Mouse (Mus musculus) MEL-GATA-1-ER (cell line): ENCODE results near the gene Pde4b.

Experiments
- DNase-seq: peaks from one replicate; pipeline ENCODE4 v3.0.0-alpha.2; 2012; ENCODE audit warnings: low read depth; ENCODE audit errors: extremely low read depth

Gene Pde4b

DNA sequence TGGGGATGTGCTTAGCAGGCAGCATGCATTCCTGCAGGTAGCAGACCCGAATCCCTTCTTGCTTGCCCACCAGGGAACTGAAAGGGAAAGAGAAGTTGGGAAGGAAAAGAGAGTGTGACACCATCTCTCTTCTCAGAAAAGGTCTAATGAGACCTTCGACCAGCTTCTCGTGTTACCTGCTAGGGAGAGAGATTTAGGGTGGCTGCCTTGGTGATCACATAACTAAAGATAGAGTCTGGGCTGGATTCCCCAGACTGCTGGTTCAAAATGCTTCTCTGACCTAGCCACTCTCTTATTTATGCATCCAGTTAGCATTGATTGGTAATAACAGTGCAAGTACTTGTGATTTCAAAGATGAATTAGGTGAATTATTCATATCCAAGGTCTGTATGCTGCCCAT, 448.5 kb downstream of the Pde4b start:
- no peak for DNase-seq

DNA sequence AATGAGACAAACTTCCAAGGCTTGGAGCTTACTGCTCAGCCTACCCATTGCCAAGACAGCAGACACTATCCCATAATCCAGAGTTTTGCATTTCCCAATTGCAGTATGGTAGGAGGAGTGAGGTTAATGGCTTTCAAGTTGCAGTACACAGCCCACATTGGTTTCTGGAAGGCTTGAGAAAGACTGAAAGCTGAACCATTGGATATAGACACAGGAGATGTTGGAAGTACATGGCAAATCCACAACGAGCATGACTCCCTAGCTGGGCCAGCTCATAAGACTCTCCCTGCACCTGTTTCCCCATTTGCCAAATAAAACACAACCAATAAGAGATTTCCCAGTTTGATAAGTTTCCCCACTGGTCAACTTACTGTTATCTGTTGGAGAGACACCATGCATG, 450.9 kb downstream of the Pde4b start:
- DNase-seq, result no peak

DNA sequence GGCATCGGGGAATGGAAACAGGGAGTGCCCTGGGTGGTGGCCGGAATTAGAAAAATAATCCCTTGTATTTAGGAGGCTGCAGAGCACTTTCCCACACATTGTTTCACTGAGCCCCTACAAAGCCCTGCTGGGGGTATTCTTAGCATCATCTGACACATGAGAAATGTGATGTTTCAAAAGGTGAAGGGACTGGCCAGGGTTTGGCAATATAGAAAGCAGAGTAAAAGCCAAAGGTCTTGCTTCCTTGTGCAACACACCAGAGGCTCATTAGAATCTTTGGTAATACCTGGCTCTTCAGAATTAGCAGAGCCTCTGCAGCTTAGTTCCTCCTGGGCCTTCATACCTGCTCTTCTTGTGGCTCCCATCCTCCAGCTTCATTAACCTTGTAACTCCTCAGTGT, 451.4 kb downstream of the Pde4b start:
- no peak for DNase-seq

DNA sequence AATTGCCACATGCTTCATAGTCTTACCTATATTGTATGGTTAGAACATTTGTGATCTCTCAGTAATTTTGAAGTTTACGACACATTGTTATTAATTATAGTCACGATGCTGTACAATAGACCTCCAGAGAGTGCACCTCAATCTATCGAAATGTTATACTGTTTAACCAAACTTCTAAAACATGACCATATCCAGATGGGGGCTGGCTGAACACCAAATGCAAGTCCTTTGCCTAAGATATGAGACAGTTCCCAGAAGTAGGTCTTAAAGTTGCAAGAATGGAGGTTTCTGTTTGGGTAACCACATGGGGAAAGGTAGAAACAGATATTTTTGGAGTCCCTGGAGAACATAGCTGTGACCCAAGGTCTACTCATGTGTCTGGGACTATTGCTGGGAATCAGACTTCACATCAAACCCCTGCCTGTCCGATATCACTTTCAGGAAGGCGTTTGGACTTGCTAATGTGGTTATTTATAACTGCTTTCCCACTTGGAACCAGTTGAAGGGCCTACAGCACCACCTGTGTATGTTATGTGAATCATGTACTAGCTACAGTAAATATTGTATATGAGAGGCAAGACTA, 452.3 kb downstream of the Pde4b start:
- no peak for DNase-seq

DNA sequence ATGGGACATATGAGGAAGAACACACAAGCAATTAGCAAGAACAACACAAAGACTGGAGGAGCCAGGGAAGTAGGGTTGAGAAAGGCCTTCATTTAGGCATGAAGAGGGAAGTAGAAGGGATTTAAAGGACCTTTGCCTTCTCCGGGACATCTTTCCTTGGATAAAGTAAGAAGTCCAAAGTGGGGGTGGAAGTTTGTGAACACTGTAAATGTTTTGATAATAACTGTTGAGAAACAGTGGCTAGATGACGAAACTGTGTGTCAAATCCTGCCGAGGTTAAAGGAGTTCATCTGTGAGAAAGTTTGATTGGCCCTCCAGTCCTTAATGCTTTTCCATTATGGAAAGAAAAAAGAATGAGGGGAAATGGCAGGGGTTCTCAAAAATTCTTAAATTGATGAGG, 455.6 kb downstream of the Pde4b start:
- DNase-seq, result no peak

DNA sequence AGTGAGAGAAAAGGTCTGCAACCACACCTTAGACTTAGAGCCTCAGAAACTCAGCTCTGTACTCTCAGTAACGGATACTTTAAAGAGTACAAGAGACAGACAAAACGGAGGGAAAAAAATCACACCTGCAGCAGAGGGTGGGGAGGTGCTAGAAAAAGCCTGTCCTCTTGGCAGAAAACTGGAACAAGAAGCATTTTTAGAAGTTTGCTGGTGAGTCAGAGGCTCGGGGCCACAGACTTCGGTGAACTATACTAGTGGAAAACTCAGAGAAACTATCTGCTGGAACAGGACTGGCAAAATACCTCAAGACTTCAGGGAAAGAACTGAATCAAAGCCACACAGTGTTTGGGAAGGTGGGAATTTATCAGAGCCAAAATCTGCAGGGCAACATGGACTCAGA, 457.9 kb downstream of the Pde4b start:
- no peak for DNase-seq

DNA sequence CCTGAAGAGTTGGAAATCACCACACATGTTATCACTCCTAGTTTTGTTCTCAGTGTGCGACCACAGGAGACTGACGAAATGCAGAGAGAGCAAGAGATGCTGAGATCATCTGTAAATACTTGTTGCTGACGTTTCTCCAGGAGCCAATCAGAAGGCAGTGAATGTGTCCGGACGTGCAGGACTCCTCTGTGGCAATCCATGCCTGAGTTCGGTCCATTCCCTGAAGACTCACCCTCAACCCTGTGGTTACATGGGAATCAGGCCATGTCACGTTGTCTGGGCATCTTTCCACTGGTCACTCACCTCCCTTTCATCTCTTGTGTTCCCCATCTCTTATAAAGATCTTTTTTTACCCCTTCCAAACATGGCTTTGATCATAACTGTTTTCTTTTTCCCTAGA, 468.2 kb downstream of the Pde4b start:
- DNase-seq, result no peak

DNA sequence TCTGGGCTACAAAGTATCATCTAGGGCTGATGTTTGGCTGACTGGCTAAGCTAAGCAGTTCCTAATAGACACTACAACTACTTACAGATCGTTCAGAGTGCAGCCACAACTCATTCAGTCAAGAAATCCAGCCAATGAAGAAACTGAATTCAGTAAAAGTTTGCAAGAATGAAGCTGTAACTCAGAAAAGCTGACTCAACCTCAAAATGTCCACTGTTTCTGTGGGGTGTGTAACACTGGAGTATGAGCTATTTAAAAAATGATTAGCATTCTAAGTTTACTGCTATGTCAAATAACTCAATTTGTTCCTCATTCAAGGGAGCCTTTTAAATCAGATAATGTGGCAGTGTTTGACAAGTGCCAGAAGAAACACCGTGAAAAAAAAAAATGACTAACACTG, 469.7 kb downstream of the Pde4b start:
- DNase-seq, result no peak

DNA sequence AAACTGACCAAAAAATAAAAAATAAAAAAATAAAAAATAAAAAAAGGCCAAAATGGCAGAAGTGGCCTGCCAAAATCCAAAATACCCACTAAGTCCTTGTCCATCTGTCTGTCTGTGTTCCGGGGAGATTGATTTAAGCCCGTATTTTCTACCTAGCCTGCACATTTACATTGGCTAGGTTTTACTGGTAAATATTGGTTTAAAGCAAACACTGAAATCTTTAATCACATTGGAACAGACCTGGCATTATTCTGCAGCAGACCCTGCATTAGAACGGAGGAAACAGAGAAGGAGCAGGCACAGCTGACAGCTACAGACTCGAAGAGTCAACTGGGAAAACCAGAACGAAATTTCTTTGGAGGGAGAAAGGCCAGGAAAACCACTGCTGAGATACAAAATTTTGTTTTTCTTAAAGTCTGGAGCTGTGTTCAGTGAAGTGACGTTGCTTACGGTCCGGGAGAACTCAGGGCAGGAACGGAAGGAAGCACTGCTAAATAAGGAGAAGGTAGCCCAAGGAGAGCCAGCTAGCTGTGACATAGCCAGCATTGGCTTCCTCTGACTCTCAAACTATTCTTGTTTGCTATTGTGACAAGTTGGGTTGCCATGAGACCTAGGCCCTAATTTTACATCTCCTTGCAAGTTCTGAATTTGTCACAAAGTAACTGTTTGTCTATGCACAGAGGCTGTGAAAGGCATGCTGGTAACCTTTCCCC, 470.3 kb downstream of the Pde4b start:
- no peak for DNase-seq

DNA sequence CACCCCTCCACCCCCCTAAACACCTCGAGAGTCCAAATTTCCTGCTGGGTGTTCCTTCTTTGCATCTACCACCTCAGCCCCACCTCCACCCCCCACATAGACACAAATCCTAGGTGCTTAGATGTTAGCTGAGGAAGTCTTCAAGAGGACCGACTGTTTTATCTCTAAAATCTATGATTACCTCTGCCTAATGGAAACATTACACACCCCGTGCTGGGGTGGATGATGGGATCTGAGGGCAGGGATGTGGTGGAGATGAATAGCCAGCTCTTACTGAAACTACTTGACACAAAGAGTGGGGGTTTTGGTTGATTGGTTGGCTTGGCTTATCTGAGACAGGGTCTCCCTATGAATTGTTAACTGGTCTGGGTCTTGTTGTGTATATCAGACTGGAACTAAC, 471.0 kb downstream of the Pde4b start:
- DNase-seq, result no peak

DNA sequence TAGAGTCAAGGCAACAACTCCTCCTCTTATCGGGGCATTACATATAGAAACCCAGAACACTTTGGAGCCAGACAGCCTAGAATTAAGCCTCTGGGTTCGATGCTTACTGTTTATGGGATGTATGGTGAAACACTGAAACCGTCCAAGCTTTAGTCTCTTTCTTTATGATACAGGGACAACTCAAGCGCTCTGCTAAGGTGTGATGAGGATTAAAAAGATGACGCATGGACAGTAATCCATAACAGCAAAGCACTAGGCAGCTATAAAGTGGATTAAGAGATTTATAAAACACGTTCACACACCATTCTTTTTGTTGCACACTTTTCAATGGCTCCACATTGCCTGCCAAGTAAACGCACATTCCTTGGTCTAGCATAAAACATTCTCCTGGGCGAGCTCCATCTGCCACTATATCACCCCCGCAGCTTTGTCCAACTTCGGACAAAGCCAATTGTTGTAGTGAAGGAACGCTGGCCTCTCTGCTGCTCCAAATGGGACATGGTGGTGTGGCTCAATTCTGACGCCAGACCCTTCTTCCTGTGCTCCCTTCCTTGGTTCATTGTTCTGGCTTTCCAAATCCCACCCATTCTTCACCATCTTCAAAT, 473.4 kb downstream of the Pde4b start:
- DNase-seq, result no peak

DNA sequence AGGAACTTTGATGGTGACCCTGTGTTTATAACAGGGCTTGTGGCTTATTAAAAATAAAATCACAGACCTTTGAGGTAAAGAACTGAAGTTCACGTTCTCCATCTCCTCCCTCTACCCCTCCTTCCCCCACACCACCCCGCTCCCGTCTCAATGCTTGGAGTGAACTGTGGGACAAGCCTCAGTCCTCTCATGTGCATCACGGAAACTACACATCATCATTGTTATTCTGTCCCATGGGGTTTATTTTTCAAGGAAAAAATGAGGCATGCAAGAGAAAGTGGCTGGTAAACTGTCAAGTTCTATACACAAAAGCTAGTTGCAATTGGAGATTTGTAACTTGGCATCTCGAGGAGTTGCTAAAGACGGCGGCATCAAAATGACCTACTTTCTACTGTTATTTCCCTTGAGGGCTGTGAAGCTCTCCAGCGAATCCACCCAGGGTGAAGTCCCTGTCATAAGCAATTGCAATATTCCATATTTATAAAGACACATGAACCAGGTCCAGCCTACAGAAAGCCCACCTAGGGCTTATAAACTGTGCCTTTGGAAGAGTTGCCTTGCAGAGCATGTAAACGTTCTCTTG, 476.0 kb downstream of the Pde4b start:
- DNase-seq, result no peak

DNA sequence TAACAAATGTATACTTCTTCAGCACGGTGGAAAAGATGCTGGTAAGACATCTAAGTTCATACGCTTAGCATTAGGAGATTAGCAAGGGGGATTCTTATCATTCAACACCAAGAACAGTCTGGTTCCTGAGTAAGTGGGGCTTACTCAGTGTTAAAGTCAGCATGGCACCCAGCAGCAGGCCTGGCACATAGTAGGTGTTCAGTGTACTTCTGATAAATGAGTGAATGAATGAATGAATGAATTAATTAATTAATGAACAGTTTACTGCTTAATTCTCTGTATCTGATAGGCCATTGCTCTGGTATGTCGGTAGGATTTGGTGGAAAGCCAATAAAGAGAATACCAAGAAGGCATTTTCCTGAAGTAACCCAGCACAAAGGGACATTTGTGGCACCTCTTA, 476.9 kb downstream of the Pde4b start:
- no peak for DNase-seq

DNA sequence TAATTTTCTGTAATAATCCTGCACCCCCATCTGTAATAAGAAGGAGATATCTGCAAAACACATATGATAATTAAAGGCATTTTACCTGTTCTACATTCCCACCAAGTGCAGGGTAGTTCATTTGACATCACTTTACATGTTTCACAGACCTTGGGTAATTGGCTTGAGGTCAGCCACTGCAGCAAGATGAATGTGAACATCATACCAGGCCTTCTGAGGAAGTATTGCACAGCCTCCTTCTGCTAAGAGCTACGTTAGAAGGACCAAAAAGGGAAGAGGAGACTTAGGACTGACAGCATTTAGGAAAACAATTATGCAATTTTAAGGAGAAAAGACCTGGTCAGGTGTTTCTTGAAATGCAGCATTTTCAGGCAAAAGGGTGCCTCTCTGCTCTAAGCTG, 479.1 kb downstream of the Pde4b start:
- no peak for DNase-seq

DNA sequence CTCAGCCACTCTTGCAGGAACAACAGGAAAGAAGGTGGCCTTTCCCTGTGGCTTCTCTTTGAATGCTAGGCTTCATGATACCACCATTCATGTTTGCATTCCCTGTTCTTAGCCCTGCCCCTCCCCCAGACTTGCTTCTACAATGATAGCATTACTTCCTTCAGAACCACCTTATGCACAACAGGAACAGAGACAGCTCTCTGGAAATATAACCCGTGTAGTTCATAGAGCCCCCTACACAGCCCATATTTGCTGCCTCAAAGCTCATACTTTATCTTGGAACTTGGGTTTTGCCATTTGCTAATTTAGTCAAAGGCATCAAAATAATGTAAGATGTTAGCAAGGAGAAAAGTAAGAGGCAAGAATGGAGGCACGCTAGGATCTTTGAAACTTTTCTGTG, 479.8 kb downstream of the Pde4b start:
- DNase-seq, result no peak

DNA sequence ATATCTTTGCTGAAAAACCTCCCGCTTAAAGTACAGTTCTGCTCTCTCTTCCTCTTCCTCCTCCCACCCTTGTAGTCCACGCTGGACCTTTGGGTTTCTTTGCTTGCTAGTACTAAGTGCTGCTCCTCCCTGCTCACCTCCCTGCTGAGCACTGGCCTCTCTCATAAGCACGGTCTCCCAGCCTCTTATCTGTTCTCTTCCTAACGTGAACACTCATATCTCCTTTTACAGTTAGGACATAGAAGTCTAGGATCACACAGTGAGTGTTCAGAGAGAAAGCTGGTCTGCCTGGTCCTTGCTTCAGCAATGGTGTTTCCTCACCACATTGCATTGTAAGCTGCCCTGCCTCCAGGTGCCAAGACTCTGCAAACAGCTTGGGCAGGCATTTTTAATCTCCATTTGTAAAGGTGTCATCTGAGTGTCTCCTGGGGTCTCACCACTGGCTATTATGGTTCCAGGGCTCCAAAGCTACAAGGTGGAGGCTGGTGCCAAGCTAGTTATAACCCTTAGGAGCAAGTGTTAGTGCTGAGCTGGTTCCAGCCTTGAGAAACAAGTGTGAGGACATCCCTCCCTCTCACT, 480.4 kb downstream of the Pde4b start:
- DNase-seq, result no peak

DNA sequence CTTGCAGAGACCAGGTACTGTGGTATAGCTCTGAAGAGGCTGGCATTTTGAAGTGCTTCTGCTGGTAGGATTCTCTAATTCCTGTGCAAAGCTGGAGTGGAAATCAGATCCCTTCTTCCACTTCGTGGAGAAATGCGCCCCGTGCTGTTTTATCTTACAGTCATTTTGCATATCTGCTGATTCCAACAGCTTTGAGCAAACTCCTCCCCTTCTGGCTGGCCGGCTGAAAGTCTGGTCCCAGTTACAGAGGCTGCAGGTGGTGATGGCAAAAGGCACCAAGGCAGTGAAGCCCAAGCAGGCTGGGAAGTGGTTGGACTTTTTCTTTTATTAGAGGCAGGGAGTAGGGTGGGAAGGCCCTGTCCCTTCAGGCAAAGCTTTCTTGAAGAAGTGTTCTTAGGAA, 481.2 kb downstream of the Pde4b start:
- DNase-seq, result no peak

DNA sequence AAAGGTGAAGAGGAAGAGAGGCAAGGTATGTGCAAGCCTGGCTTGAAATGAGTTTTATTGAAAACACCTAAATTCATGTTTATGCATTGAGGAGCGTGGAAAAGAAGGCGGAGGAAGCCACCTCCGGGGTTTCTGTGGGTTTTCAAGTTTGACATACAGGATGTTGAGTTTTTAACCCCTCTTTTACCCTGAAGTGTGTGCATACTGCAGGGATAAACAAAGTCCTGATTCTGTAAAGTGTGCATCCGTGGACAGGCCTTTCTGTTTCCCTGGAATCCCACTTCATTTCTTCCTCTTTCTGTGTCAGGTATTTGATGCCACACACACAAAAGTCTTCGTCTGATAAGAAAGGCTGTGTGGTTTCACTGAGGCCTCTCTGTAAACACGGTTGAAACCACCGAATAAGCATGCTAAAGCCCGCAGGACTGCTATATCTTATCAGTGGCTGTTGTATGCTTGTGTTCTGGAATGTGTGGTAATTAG, 481.8 kb downstream of the Pde4b start:
- peak; percentile 60 for DNase-seq

DNA sequence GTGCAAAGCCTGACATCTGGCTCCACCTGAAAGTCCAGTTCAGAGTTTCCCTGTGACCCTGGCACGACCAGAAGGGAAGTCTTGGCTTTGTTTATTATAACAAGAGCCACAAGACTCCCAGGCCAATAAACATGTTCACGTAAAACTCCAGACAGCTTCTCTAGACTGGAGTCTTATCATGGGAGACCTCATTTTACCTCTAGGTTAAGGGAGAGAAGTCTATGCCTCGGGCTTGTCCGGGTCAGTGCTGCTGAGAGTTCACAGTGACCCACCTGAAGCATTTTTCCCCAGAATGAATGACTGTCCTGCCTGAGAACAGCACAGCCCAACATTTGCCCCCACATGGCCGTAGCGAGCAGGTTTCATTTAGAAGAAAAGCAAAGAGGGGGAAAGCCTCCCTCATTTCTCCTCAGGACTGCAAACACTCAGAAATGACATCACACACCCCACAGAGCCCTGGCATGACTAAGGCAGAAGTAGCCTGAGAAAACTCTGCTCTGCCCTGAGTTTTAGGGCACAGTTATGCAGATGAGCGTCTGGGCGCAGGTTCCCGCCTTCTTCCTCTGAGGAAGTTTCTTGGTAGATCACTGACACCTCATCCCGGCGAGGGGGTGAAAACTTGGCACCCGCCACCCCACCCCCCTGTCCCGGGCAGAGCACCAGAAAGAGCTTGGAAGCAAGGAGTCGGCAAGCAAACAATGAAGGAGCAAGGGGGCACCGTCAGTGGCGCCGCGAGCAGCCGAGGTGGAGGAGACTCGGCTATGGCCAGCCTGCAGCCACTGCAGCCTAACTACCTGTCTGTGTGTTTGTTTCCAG, 482.8 kb downstream of the Pde4b start:
- DNase-seq, result peak; percentile 74

DNA sequence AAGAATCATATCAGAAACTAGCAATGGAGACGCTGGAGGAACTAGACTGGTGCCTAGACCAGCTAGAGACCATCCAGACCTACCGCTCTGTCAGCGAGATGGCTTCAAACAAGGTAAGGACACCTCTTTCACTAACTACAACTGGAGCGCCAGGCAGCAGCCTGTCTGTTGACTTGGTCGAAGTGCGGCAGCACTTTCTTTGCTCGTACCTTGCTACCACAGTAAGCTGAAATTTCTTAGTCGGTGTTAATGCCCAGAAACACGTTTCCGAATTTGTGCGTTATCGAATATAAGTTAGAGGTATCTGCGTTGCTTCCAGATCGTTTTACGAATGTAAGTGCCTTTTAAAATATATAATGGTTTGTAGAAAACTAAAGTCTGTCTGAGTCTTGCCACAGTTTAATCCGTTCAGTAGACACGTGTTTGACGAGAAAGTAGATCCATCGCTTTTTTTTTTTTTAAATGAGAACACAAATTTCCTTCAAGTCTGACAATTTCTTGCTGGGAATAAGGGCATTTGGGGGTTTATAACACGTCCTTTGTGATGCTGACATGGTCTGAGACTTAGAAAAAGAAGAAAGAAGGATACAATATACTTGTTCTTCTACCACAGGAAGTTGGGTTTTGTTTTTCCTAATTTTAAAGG, 483.5 kb downstream of the Pde4b start:
- DNase-seq, result no peak

DNA sequence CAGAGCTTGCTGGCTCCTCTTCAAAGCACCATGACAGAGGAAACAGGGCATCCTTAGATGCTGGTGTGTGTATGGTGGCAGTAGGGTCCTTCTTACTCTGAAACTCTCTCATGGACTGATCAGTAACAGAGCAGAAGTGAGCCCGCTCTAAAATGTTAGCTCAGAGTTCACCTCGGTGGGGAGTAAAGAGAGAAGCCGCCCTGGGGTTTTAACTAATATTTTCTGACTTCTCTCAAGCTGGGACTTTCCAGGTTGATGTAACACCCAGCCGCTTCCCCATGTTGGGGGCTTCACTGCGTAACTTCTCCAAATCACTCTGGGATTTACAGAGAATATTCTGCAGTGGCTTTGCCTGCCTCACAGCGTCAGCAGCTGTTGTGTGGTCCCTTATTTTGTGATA, 484.7 kb downstream of the Pde4b start:
- DNase-seq, result no peak
